Mouse (Mus musculus) right cerebral cortex, postnatal 36 days (tissue): ENCODE data around the gene Mindy4b-ps.
"Not testable (repeated sequence)": the region's sequence is repeated elsewhere in the genome, so short reads cannot be mapped to it uniquely, and the experiment has no call there.

Source experiments
- DNase-seq, 2 experiments: peaks; one replicate each; pipeline ENCODE4 v3.0.0; 2022; ENCODE audit warnings: low spot score in 2 of 2, mixed read lengths in 1 of 2

The Mindy4b-ps gene

DNA sequence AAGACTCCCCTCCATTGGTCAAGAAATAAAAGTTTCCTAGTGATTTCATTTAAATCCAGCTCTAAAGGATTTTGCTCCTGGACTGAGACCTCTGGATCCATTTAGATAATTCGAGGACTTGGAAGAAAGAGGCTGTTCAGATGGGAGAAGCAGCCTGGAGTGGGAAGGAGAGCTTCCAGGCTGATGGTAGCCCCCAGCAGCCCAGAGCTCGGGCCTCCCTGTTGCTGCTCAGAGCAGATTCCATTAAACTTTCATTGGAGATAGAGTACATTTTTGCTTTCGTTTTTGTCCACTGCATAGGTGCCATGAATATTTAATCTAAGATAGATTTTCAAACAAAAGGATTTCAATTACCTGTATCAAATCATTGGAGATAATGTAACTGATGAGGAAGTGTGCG, at the start of gene Mindy4b-ps:
Mindy4b-ps (minus strand) TSS at position 101 of the 400 bp plus-strand sequence.
- DNase-seq = no peak

DNA sequence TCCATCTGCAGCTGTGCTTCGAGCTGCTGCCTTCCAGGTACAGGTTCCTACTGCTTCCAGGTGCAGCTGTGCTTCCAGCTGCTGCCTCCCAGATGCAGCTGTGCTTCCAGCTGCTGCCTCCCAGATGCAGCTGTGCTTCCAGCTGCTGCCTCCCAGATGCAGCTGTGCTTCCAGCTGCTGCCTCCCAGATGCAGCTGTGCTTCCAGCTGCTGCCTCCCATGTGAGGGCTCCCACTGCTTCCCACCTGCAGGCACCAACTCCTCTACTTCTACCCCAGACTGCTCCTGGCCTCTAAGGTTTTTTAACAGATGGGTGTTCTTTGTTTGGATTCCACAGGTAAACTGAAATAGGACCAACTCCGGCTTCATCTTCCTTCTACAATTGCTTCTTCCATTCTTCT, 49.8 kb upstream of the Mindy4b-ps start:
- DNase-seq = not testable (repeated sequence)

DNA sequence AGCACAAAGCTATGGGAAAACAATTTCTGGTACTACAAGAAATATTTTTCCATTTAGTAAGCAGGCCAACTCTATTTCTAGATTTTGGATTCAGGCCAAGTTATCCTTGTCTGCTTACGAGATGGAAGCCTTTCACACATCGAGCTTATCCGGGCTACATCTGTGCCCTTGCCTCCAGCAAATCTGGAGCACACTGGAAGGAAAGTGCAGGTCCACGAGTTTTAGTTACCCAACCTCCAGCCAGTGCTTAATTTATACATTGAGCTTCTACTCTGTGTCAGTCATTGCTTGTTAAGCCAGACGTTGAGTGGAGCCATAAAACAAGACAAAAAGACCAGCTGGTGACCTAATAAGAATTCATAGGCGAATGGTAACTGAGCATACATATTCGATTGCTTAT, 43.6 kb upstream of the Mindy4b-ps start:
- DNase-seq = no peak

DNA sequence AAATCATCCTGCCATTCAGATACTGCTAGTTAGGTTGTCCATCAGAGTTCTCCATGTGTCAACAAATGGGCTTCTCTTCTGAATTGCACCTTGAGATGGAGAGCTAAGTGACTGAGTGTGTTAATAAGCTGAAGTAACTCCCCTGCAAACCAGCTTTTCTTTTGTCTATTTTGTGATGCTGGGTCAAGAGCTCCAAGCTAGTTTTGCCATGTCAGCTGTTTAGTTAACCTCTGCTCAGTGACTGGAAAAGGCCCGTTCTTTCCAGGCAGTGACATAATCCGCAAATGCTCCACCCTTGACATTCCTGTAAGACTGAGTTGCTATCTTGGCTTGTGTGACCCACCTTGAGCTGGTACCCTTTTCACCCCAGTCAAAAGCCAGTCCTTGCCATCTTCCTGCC, 40.9 kb upstream of the Mindy4b-ps start:
- no peak for DNase-seq

DNA sequence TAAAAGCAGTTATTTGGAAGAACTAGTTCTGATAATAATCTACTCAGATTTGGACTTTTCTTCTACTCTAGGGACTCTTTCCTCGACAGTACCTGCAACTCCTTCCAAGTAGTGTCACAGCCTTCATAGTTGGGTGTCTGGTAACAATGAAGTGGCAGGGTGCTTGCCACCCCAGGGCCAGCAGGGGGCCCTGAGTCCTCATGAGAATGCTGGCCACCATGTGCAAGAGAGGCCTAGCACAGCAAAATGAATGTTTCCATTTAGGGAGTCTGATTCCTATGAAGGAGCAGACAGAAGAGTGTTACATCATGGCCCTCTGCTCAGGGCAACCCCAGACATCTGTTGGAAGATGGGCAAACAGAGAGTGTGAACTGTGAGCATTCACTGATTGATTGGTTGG, 21.3 kb upstream of the Mindy4b-ps start:
- DNase-seq = no peak

DNA sequence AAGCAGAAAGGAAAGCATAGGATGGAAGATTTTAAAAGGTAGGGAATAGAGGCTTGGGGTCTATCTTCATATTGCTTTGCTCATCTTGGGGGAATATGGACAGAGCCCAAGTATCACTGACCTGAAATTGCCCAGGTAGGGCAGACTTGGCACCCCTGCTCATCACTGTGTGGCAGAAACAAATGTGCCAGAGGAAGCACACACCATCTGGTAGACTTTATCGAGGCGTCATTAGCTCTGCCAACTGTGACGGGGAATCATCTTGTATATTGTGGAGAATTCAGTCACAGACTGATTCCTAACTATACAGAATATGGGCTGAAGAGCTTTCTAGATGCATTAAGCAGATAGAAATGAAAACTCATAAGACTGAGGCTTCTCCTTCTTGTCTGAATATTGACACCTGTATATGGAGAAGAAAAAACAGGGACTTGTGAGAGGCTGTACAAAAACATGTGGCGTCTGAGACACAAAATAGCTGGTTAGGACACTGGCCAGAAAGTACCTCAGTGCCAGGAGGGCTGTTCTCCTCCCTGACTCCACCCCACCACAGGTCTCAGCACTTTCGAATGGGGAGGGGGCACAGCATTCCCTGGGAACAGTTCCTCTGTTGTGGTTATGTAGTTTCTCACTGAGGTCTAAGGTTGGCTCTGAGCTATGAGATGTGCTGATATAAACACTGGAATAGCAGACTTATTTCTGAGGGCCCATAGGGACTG, 11.5 kb upstream of the Mindy4b-ps start:
- no peak for DNase-seq

DNA sequence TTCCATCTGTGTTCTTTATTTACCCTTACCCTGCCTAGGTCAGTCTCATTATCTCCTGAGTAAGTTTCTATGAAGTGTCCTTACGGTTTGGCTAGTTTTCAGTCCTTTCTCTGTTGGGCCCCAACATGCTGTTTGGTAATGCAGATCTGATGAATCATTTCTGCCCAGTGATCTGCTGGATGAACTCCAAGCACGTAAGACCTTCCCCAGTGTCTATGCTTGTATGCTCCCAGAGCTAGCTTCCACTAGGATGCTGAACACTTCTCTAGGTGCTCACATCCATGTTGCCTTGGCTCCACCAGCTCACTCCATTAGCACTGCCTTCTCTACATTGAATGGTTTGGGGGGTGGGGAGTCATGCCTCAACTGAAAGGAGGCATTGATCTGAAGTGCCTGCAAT, 10.8 kb upstream of the Mindy4b-ps start:
- no peak for DNase-seq

DNA sequence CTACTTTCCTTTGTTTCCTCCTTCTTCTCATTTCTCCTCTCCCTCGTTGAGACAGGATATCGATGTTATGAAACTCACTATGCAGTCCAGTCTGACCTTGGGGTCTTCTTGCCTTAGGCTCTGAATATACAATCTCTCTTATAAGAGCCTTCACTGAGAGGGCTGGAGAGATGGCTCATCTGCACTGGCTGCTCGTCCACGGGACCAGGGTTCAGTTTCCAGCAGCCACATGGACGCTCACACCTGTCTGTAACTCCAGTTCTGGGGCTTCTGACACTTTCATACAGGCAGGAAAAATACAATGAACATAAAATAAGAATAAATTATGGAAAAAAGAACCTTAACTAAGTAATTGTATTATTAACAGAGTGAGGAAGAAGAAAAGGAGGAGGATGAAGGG, 9.5 kb upstream of the Mindy4b-ps start:
- DNase-seq = no peak

DNA sequence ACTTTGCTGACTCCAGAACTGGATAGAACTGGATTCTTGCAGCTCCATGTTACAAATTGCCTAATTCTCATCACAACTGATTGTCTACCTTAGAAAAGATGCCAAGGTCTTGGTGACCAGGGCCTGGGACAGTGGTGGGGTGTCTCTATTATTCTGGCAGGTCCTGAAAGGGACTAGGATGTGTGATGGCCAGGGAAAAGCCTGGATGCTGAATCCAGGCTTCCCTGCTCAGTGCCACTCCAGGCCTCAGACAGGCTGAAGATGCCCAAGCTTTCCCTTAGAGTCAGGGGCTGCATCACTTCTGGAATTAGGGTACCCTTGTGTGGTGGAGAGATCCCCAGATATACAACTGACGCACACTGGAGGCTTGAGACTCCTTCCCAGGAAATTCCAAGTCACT, 7.8 kb upstream of the Mindy4b-ps start:
- no peak for DNase-seq

DNA sequence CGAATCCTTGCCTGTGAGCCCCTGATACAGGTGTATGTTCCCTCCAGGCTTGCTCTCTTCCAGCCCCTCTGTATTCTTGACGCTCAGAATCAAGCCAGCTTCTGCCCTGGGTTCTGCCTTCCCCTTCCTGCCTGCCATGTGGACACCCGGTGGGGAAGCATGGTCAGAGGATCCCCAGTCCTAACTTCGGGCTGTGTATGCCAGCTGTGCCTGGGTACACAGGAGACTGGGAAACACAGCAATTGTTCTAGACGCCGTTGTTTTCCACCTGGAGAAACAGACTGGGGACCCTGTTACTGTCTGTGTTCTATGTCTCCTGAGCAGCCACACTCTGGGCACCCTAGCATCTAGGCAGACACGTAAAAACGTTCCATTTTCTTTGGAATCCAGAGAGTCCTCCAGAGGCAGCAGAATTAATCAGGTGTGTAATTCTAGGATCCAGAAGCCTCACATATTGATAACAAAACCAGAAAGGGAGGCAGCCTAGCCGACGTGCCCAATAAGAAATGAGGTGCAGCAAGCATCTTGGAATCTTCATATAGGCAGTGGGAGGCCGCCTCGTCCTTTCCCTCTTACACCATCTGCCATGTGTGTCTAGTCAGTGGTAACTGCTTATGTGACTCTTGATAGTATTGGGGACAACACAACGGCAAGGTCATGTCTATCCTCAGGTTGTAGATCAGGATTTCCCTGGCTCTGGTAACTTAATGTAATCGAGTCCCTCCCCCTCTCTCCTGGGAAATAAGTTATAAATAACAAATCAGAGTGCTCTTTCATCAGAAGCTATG, 6.4 kb upstream of the Mindy4b-ps start:
- no peak for DNase-seq

DNA sequence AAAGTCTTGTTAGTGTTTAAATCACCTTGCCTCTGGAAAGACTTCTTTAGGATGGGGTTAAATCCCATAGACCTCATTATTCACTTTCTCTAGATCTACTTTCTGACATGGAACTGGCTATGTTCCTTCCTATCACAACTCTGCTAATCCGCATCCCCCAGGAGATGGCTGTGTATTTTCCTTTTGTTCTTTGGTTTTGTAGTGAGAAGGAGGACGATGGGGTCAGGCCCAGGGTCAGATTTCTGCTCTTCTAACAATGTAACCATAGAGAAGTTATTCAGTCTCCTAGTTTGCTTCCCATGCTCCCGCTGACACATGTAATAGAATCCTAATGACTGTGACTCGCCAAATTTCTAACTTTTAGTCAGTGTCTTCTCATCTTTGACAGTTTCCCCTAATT, 4.2 kb upstream of the Mindy4b-ps start:
- DNase-seq = no peak

DNA sequence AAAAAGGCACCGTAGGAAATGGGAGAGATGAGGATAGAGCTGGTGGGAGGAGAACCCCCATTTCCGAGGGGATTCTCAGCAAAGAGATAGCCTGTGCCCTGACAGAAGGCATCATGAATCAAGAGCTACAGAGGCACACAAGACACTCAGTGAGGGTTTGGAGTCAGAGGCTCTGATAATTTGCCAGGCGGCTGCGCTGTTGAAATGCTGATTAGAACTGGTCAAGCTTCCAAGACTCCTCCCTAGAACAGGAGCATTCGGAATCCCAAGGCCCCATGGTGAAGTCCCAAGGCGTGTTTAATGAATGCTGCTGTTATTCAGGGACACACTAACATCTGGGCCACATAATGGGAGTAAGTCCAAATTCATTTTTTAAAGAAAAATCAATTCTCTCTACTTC, 4.8 kb downstream of the Mindy4b-ps start:
- no peak for DNase-seq

DNA sequence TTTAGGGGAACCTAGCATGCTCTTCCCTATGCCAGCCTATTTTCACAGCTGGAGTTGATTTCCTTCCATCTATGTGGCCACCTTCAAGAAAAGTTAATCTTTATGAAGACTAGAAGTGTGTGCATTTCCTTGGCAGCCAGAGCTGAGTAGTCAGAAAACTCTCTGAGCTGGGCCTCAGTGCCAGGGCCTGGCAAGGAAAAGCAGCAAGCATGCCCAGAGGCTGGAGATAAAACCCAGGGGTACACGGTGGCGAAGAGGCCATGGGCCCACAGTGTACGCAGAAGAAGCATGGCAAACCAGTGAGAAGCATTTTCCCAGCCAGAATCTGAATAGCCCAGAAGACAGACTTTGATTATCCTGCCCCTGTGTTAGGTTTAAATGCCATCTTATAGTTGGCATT, 7.9 kb downstream of the Mindy4b-ps start:
- no peak for DNase-seq

DNA sequence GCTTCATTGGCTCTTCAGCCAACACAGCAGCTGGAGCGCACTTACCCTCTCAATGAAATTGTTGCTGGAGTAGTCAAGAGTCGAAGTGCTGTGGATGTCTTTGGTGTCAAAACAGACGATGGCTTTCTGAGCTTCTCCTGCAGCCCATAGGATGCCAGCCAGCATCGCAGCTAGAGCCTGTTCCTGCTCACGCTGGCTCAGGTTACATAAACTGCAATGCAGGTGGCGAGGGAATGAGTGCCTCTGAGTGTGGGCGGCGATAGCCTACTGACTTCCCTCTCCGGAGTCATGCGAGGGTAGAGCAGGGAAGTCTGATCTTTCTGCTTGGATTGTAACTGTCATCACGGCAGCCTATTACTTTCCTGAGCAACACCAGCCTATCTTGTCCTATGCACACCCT, 11.8 kb downstream of the Mindy4b-ps start:
- peak; percentile 24 to 38 for DNase-seq

DNA sequence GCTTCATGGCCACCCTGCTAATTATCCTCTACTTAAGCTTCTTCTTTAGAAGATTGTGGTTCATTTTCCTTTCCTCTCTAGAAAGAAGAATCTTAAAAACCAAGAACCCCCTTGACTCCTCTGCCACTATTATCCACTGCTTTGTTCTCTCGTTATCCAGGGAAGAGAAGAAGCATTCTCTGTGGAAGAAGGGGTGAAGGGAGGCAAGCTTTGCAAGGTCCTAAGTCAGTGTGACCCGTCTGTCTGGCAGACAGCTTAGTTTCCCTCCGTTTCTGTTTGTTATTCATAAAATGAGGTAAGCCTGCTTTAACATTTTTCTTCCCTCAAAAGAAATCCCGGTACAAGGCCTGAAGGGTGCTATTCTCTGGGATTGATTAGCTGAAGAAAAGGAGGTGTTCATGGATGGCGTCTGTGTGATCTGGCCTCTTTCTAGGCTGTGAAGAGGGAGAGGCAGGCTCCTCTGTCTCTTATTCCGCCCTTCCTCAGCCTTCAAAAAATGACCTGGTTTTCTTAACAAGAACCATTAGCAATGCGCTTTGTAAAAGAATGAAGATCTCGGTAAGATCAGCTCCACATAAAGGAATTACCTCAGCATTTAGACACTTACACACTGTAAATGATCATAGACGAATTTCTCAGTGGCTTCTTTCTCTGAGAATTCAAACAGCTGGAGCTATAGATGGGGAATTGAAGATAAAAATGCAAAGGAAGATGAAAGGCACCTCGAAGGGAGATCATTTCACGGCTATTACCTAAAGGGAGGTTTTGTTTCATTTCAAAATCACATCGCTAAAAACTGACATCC, 12.8 kb downstream of the Mindy4b-ps start:
- no peak for DNase-seq

DNA sequence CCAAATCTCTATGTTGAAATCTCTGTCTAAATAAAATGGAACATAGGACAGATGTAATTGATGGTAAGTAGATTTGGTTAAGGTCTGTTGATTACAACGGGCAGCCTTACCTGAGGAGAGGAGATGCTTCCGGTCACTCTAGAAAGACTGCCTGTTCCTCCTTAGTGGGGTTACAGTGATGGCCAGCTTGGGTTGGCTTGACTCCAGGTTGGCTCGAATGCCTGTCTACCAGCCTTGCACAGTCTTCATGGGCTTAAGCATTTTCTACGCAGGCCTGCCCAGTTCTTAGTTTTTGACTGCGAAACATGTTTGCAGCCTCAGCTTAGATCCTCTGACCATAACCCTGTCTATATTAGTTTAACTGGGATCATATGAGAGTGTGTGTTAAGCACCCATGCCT, 13.5 kb downstream of the Mindy4b-ps start:
- no peak for DNase-seq

DNA sequence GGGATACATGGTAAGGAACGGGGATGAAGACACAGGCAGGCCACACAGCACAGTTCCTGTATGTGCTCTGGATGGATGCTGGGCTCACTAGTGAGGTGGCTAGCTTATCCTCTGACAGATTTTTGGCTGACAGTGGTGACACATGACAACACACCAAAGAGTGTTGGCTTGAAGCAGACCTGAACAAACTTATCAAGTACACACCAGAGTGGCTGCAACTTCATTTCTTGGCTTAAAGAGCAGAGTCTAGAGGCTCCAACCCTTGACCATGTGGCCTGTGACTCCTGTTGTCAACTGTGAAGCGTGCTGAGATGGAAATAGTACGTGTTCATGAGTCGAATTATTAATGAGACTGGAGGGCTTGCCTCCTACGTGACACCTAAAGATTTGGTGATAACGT, 17.4 kb downstream of the Mindy4b-ps start:
- no peak for DNase-seq

DNA sequence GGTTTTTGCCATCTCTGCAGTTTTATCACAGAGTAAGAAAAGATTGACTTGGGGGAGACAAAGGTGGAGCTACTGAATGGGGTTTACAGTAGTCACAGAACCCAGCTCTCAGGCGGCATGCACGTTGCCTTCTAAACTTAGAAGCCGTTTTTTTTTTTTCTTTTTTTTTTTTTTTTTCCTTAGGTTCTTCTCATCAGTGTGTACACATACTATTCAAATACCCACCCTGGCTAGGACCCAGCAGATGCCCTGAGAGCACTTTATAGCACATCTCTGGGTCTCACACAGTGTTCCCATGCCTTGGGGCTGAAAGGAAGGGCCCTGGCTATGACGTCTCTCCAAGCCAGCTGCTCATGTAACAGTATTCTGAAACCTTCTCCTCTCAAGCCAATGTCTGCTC, 23.4 kb downstream of the Mindy4b-ps start:
- DNase-seq = no peak

DNA sequence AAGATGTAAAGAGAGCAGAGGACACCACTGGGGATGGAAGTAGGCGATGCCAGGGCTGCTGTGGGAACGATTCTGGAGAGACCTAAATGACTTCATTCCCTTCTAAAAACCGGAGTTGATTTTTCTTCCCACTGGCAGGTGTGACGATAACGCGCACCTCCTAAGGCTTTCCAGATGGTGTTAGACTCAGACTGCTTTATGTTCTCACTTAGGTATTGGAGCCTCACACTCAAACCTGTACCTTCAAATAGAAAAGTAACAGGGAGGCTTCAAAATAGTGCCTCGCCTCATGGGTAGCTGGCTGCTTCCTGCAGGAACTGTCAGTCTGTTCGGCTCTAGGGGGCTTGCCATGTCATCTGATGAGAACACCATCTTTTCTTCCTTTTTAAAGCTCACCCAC, 23.9 kb downstream of the Mindy4b-ps start:
- DNase-seq = no peak

DNA sequence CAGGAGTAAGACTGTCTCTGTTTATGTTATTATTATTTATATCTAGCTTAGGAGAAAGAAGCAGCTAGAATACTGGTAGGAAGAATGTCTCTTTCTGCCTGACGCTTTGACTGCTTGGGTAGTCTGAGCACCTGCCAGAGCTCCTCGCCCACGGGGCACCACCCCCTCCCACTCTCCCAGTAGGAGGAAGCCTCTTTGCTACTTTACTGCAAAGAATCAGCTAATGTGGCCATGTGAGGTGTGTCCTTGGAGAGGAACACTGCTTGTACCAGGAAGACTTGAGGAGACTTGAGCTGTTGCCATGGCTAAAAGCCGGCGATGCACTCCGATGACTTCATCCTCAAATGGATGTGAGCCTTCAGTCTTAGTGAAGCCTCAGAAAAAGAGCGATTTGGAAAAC, 32.6 kb downstream of the Mindy4b-ps start:
- DNase-seq = peak; percentile 59 to 68

DNA sequence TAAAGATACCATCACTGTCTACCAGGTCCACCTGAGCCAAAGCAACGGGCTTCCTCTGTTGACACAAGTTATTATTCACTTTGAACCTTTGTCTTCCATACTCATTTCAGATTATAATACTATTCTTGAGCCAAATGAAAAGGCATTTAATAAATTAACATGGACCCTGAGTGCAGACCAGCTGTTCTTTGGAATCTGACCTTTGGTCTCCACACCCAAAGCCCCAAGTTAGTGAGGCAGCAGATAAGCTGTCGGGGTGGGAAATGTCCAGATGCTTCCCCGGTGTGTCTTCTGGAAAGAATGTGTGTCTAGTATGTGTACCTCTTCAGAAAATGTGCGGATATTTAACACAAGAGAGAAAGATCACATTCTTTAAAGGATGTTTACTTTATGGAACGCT, 33.1 kb downstream of the Mindy4b-ps start:
- no peak for DNase-seq

DNA sequence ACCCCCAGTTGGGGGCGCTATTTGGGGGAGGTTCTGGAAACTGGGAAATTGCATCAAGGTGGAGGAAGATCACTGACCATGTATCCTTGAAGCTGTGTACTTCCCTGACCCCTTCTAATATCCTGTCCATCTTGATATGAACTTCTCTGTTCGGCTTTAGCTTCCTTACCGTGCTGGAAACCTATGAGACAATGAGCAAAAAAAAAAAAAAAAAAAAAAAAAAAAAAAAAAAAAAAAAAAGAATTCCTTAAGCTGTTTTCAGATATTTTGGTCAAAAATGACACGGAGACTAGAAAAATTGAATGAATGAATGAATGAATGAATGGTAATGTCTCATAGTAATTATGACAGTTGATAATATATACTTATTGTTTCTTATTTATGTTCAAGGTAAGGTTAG, 35.6 kb downstream of the Mindy4b-ps start:
- DNase-seq = no peak

DNA sequence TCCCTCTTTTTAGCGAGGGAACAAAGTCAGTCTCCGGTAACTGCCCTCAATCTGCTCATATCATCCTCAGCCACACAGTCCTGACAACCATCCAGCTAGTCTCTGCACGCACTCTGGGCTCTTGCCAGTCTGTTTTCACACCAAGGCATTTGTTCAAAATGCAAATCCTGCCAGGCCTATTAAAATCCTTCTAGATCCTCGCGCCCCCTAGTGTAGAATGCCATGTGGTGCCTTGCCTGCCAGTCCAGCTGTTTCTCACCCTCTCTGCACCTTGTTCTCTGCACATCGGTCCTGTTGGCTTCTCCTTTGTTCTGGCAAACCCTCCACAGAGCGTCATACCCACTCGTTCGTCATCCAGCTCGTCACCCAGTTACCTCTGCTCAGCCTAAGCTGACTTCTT, 36.2 kb downstream of the Mindy4b-ps start:
- peak; percentile 75 to 78 for DNase-seq
